In genomic region chr12:8920996-8921393, GRCm38 (mm10) we compare ENCODE assay signal across 8 mouse cellular contexts. TPM values are rescaled to one million over a fixed set of nuclear protein-coding genes. Genes with fewer than 3 reads are reported as not detected.
DNase-seq lines count a peak whose midpoint lies in the region; ATAC-seq and TF ChIP-seq lines count a peak whose summit lies in the region.

No protein-coding gene starts in this region.

- H3K36me3 ChIP-seq in heart, embryonic 15.5 days = no peaks in the 10 kb centered on the region
- H3K36me3 ChIP-seq in MEL (ENCODE audit: control insufficient read depth in 1 of 2, insufficient read depth in 2 of 2, low read length in 2 of 2) = peaks cover 3 to 23% of the 10 kb centered on the region in 2 experiments
- H3K36me3 ChIP-seq in hindbrain, embryonic 11.5 days (ENCODE audit: control insufficient read depth, insufficient read depth, low read length) = no peaks in the 10 kb centered on the region
- peaks cover 4% of the 10 kb centered on the region; the same call in 1 of the 2 replicates for H3K36me3 ChIP-seq in midbrain, embryonic 12.5 days

- peaks cover 40% of the 10 kb centered on the region for H3K4me1 ChIP-seq in heart, embryonic 15.5 days (replicated peaks)
- H3K4me1 ChIP-seq in MEL (ENCODE audit: control insufficient read depth in 1 of 2, insufficient read depth in 2 of 2, low read length in 2 of 2) = peaks cover 0 to 11% of the 10 kb centered on the region in 2 experiments; a peak in 3 of 4 replicates
- no peaks in the 10 kb centered on the region for H3K4me1 ChIP-seq in hindbrain, embryonic 11.5 days (replicated peaks; ENCODE audit: control insufficient read depth, insufficient read depth, low read length)
- peaks cover 25% of the 10 kb centered on the region for H3K4me1 ChIP-seq in midbrain, embryonic 12.5 days

- no peaks in the 10 kb centered on the region for H3K27me3 ChIP-seq in heart, embryonic 15.5 days
- no peaks in the 10 kb centered on the region for H3K27me3 ChIP-seq in MEL (ENCODE audit: control insufficient read depth in 1 of 2, insufficient read depth in 2 of 2, low read length in 2 of 2)
- no peaks in the 10 kb centered on the region for H3K27me3 ChIP-seq in hindbrain, embryonic 11.5 days (ENCODE audit: control insufficient read depth, insufficient read depth, low read length)
- 0 out of 2 replicates have a peak, but pooled peaks cover 3% of the 10 kb centered on the region for H3K27me3 ChIP-seq in midbrain, embryonic 12.5 days

- no peak for TF ChIP-seq CTCF in MEL (IDR thresholded peaks at IDR 0.05 in 2 of 3, conservative IDR thresholded peaks at IDR 0.05 in 1 of 3; ENCODE audit: control insufficient read depth in 1 of 3, insufficient read depth in 1 of 3, low read depth in 2 of 3, low read length in 3 of 3, poor library complexity in 1 of 3, severe bottlenecking in 1 of 3)

- H3K27ac ChIP-seq in heart, embryonic 15.5 days = peak overlapping the region; percentile 95
- peak overlapping the region; percentile 30; the same call in 1 of the 2 replicates for H3K27ac ChIP-seq in MEL (ENCODE audit: control insufficient read depth, low read depth, low read length)
- H3K27ac ChIP-seq in hindbrain, embryonic 11.5 days (ENCODE audit: low read depth, low read length) = peak overlapping the region; percentile 93
- H3K27ac ChIP-seq in midbrain, embryonic 12.5 days (replicated peaks) = peak overlapping the region; percentile 97

- no peak for DNase-seq in heart, adult 9 months (ENCODE audit: low spot score in 2 of 2)
- no peak for DNase-seq in MEL (ENCODE audit: low read depth, low spot score)
- DNase-seq in hindbrain, embryonic 11.5 days (ENCODE audit: low spot score) = no peak
- no peak for DNase-seq in right cerebral cortex, postnatal 4 days
- no peak for DNase-seq in urinary bladder, postnatal 10 days (ENCODE audit: low spot score)
- DNase-seq in gastrocnemius, adult 18-20 months (ENCODE audit: low spot score) = no peak

- no peak for ATAC-seq in heart, embryonic 15.5 days (replicated peaks; ENCODE audit: insufficient number of reproducible peaks, insufficient read depth, low FRiP score, low read depth)
- no peak for ATAC-seq in hindbrain, embryonic 11.5 days (ENCODE audit: low FRiP score)
- no peak for ATAC-seq in midbrain, embryonic 12.5 days (ENCODE audit: low FRiP score, low read depth)

- no peaks in the 10 kb centered on the region for H3K9me3 ChIP-seq in heart, embryonic 15.5 days (replicated peaks)
- no peaks in the 10 kb centered on the region for H3K9me3 ChIP-seq in MEL (replicated peaks; ENCODE audit: insufficient read depth, low read length)
- no peaks in the 10 kb centered on the region for H3K9me3 ChIP-seq in hindbrain, embryonic 11.5 days (ENCODE audit: control insufficient read depth, low read length)
- no peaks in the 10 kb centered on the region for H3K9me3 ChIP-seq in midbrain, embryonic 12.5 days

- H3K4me3 ChIP-seq in heart, embryonic 15.5 days = peak overlapping the region; percentile 62
- peak overlapping the region; percentile 62 to 82 for H3K4me3 ChIP-seq in MEL (ENCODE audit: control insufficient read depth in 1 of 2, insufficient read depth in 1 of 2, low read depth in 2 of 2, low read length in 2 of 2)
- peak overlapping the region; percentile 79 for H3K4me3 ChIP-seq in hindbrain, embryonic 11.5 days (ENCODE audit: low read depth, low read length)
- H3K4me3 ChIP-seq in midbrain, embryonic 12.5 days = peak overlapping the region; percentile 78

- peaks cover 33% of the 10 kb centered on the region for H3K79me2 ChIP-seq in MEL (ENCODE audit: control insufficient read depth, insufficient read depth, low read length, poor library complexity)

- peak overlapping the region; percentile 60 for H3K4me2 ChIP-seq in heart, embryonic 15.5 days
- H3K4me2 ChIP-seq in hindbrain, embryonic 11.5 days (replicated peaks; ENCODE audit: low read depth, low read length) = peak overlapping the region; percentile 38
- peak overlapping the region; percentile 50 for H3K4me2 ChIP-seq in midbrain, embryonic 12.5 days (replicated peaks)

- no peak; a peak in 1 of 4 replicates for TF ChIP-seq EP300 in MEL (IDR thresholded peaks at IDR 0.05; ENCODE audit: low read depth in 1 of 2, low read length in 2 of 2)

- no peak for TF ChIP-seq POLR2A in MEL (IDR thresholded peaks at IDR 0.05; ENCODE audit: control insufficient read depth in 1 of 2, insufficient read depth in 1 of 2, low read depth in 1 of 2, low read length in 2 of 2, poor library complexity in 1 of 2)

- 19% methylated on average over 1 of the region's 1 CpGs for WGBS in heart, embryonic 15.5 days
- WGBS in hindbrain, embryonic 11.5 days = 29% methylated on average over 1 of the region's 1 CpGs
- 32% methylated on average over 1 of the region's 1 CpGs for WGBS in midbrain, embryonic 12.5 days

- peak overlapping the region; percentile 69 for H3K9ac ChIP-seq in heart, embryonic 15.5 days
- peak overlapping the region; percentile 87 for H3K9ac ChIP-seq in MEL (ENCODE audit: control insufficient read depth, low read depth, low read length, poor library complexity, severe bottlenecking)
- peak overlapping the region; percentile 82; the same call in 1 of the 2 replicates for H3K9ac ChIP-seq in hindbrain, embryonic 11.5 days (ENCODE audit: low read depth, low read length)
- H3K9ac ChIP-seq in midbrain, embryonic 12.5 days (replicated peaks) = peak overlapping the region; percentile 56

- TF ChIP-seq RAD21 in MEL (IDR thresholded peaks at IDR 0.05; ENCODE audit: low read depth, low read length) = no peak

TF ChIP-seq in MEL, 35 proteins besides CTCF, POLR2A, EP300 and RAD21:
- TF ChIP-seq CHD1 (IDR thresholded peaks at IDR 0.05; ENCODE audit: low read depth, low read length) (no peak), RCOR1 (IDR thresholded peaks at IDR 0.05; ENCODE audit: low read depth, low read length) (no peak), MYB (IDR thresholded peaks at IDR 0.05; ENCODE audit: low read depth, low read length) (no peak), BHLHE40 (IDR thresholded peaks at IDR 0.05; ENCODE audit: borderline replicate concordance, low read depth, low read length) (no peak), POLR2AphosphoS5 (IDR thresholded peaks at IDR 0.05; ENCODE audit: borderline replicate concordance, low read depth, low read length) (no peak; the same call in 1 of the 2 replicates), JUND (IDR thresholded peaks at IDR 0.05; ENCODE audit: low read depth, low read length) (no peak), E2F4 (IDR thresholded peaks at IDR 0.05; ENCODE audit: borderline replicate concordance, low read depth, low read length) (no peak), UBTF (IDR thresholded peaks at IDR 0.05; ENCODE audit: borderline replicate concordance, insufficient read depth, low read depth, low read length) (no peak), NRF1 (IDR thresholded peaks at IDR 0.05; ENCODE audit: insufficient read depth, low read depth, low read length, poor library complexity, severe bottlenecking) (no peak), USF1 (IDR thresholded peaks at IDR 0.05; ENCODE audit: low read depth, low read length) (no peak), MYC (IDR thresholded peaks at IDR 0.05; ENCODE audit: low read depth, low read length) (no peak), GABPA (IDR thresholded peaks at IDR 0.05; ENCODE audit: low read depth, low read length) (no peak)

RNA-seq across cellular contexts. Expression of gene Laptm4a, which starts 0.5 kb away (rescaled TPM):
- 287 and 312 TPM in 2 replicates for polyA plus RNA-seq in heart, embryonic 15.5 days (2015; fragmentation: Nextera tagmentation; extraction: Ambion mirVana)
- total RNA-seq in MEL (2012; rRNA removed) = 43.8 and 49.0 TPM in 2 replicates
- 10 to 100 TPM in 1 of 2 experiments, not detected in 1; 49.7 TPM for polyA plus RNA-seq in MEL (2012; ENCODE audit: insufficient read depth in 1 of 2, insufficient read length in 2 of 2, low read depth in 1 of 2, low replicate concordance in 2 of 2, missing spikeins in 1 of 2)
- 104 and 164 TPM in 2 replicates for polyA plus RNA-seq in hindbrain, embryonic 11.5 days (2014; fragmentation: Nextera tagmentation; extraction: Ambion mirVana)
- 189 and 199 TPM in 2 replicates for polyA plus RNA-seq in midbrain, embryonic 12.5 days (2016; fragmentation: Nextera tagmentation; extraction: Ambion mirVana)
- total RNA-seq in gastrocnemius, adult 18-20 months (2021) = 100 to 1,000 TPM; 235 to 244 TPM

RNA-seq across cellular contexts. Expression of gene Matn3, which starts 26.7 kb away (rescaled TPM):
- polyA plus RNA-seq in heart, embryonic 15.5 days (2015; fragmentation: Nextera tagmentation; extraction: Ambion mirVana) = 0.39 and 1.0 TPM in 2 replicates
- not detected in 2 replicates for total RNA-seq in MEL (2012; rRNA removed)
- not detected for polyA plus RNA-seq in MEL (2012; ENCODE audit: insufficient read depth in 1 of 2, insufficient read length in 2 of 2, low read depth in 1 of 2, low replicate concordance in 2 of 2, missing spikeins in 1 of 2)
- 1.2 and 1.6 TPM in 2 replicates for polyA plus RNA-seq in hindbrain, embryonic 11.5 days (2014; fragmentation: Nextera tagmentation; extraction: Ambion mirVana)
- polyA plus RNA-seq in midbrain, embryonic 12.5 days (2016; fragmentation: Nextera tagmentation; extraction: Ambion mirVana) = 0.43 and 0.61 TPM in 2 replicates
- not detected for total RNA-seq in gastrocnemius, adult 18-20 months (2021)

RNA-seq across cellular contexts. Expression of gene Wdr35, which starts 52.7 kb away (rescaled TPM):
- polyA plus RNA-seq in heart, embryonic 15.5 days (2015; fragmentation: Nextera tagmentation; extraction: Ambion mirVana) = 12.0 and 14.1 TPM in 2 replicates
- total RNA-seq in MEL (2012; rRNA removed) = 5.1 and 5.7 TPM in 2 replicates
- 1 to 10 TPM in 1 of 2 experiments, not detected in 1; 5.9 TPM for polyA plus RNA-seq in MEL (2012; ENCODE audit: insufficient read depth in 1 of 2, insufficient read length in 2 of 2, low read depth in 1 of 2, low replicate concordance in 2 of 2, missing spikeins in 1 of 2)
- 22.8 and 24.2 TPM in 2 replicates for polyA plus RNA-seq in hindbrain, embryonic 11.5 days (2014; fragmentation: Nextera tagmentation; extraction: Ambion mirVana)
- polyA plus RNA-seq in midbrain, embryonic 12.5 days (2016; fragmentation: Nextera tagmentation; extraction: Ambion mirVana) = 27.1 and 28.2 TPM in 2 replicates
- total RNA-seq in gastrocnemius, adult 18-20 months (2021) = 1 to 10 TPM; 9.7 to 10.0 TPM

Comparison
In these comparisons a context has a peak if more than half of its experiments do, and no peak if none do; other contexts are left out.
1. H3K27ac ChIP-seq: peak in every context shown above with its lines; median percentile 97 in midbrain, embryonic 12.5 days; 95 in heart, embryonic 15.5 days; 93 in hindbrain, embryonic 11.5 days; 30 in MEL.